In the genomic region with DNA sequence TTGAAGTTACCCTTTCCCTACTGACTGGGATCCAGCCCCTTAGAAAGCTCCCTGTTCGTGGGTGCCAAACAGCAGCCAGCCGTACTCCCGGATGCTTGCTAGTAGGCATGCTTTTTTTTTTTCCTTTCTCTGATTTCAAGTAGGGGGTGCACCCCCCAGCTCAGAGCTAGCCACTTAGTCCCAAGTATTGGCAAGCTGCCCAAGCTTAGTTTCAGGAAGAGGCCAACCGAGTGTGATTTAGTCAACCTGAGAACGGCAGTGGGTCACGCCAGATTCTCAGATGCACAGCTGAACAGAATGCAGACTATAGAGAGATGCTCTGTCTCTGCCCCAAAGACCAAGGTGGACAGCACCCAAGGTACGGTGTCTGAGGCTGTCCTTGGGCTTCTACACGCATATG, we compare ENCODE assay signal across 18 mouse cellular contexts. TPM values are rescaled to one million over a fixed set of nuclear protein-coding genes. Genes with fewer than 3 reads are reported as not detected.
DNase-seq lines count a peak whose midpoint lies in the region; ATAC-seq and TF ChIP-seq lines count a peak whose summit lies in the region.
"Had no signal": no experiment of that assay in that cellular context is flagged by ENCODE, and none has a peak within 500 bp of the region (broad histone marks: within the 10 kb centered on the region; RNA-seq: fewer than 3 reads in every experiment).

No protein-coding gene starts in this region.

- TF ChIP-seq CTCF in hindbrain, postnatal 0 days (IDR thresholded peaks at IDR 0.05; ENCODE audit: low read depth), result no peak
- TF ChIP-seq CTCF in midbrain, postnatal 0 days (IDR thresholded peaks at IDR 0.05), result no peak
- TF ChIP-seq CTCF in heart, adult 2 months (IDR thresholded peaks at IDR 0.05), result no peak

- H3K27ac ChIP-seq in hindbrain, postnatal 0 days, result no peak overlapping the region
- no peak overlapping the region for H3K27ac ChIP-seq in hindbrain, embryonic 13.5 days
- H3K27ac ChIP-seq in midbrain, embryonic 14.5 days (replicated peaks; ENCODE audit: low read depth, low read length), result no peak overlapping the region
- no peak overlapping the region for H3K27ac ChIP-seq in midbrain, postnatal 0 days (ENCODE audit: low read depth, low read length)
- no peak overlapping the region for H3K27ac ChIP-seq in heart, adult 2 months
- H3K27ac ChIP-seq: hindbrain, embryonic 15.5 days; limb, embryonic 15.5 days had no signal

- no peak for TF ChIP-seq POLR2A in heart, adult 2 months (IDR thresholded peaks at IDR 0.05; ENCODE audit: insufficient read depth, low read depth, low read length)

- no peak overlapping the region for H3K4me3 ChIP-seq in hindbrain, postnatal 0 days (ENCODE audit: low read length)
- no peak overlapping the region for H3K4me3 ChIP-seq in hindbrain, embryonic 13.5 days
- H3K4me3 ChIP-seq in midbrain, embryonic 14.5 days (replicated peaks; ENCODE audit: low read depth, low read length), result no peak overlapping the region
- no peak overlapping the region for H3K4me3 ChIP-seq in midbrain, postnatal 0 days (ENCODE audit: low read depth, low read length)
- no peak overlapping the region for H3K4me3 ChIP-seq in heart, adult 2 months
- H3K4me3 ChIP-seq: hindbrain, embryonic 15.5 days; limb, embryonic 15.5 days had no signal

- no peak overlapping the region for H3K4me2 ChIP-seq in hindbrain, postnatal 0 days (ENCODE audit: low read depth, low read length)
- no peak overlapping the region for H3K4me2 ChIP-seq in hindbrain, embryonic 13.5 days
- H3K4me2 ChIP-seq in midbrain, embryonic 14.5 days (ENCODE audit: low read length), result no peak overlapping the region
- no peak overlapping the region for H3K4me2 ChIP-seq in midbrain, postnatal 0 days (ENCODE audit: low read depth, low read length, poor library complexity, severe bottlenecking)
- H3K4me2 ChIP-seq: hindbrain, embryonic 15.5 days; limb, embryonic 15.5 days; midbrain, embryonic 11.5 days had no signal

- H3K27me3 ChIP-seq in hindbrain, postnatal 0 days (ENCODE audit: insufficient read depth, low read length), result no peaks in the 10 kb centered on the region
- no peaks in the 10 kb centered on the region for H3K27me3 ChIP-seq in hindbrain, embryonic 13.5 days
- H3K27me3 ChIP-seq in midbrain, embryonic 14.5 days (ENCODE audit: control insufficient read depth, insufficient read depth, low read length), result no peaks in the 10 kb centered on the region
- no peaks in the 10 kb centered on the region for H3K27me3 ChIP-seq in midbrain, postnatal 0 days (ENCODE audit: insufficient read depth, low read length)
- no peaks in the 10 kb centered on the region for H3K27me3 ChIP-seq in heart, adult 2 months (ENCODE audit: control insufficient read depth, insufficient read depth, low read length)
- H3K27me3 ChIP-seq: hindbrain, embryonic 15.5 days; limb, embryonic 15.5 days had no signal

- H3K4me1 ChIP-seq in hindbrain, postnatal 0 days (ENCODE audit: insufficient read depth, low read length), result 0 out of 2 replicates have a peak, but pooled peaks cover 7% of the 10 kb centered on the region
- H3K4me1 ChIP-seq in hindbrain, embryonic 13.5 days (replicated peaks), result peaks cover 9% of the 10 kb centered on the region; the same call in 1 of the 2 replicates
- H3K4me1 ChIP-seq in midbrain, embryonic 14.5 days (ENCODE audit: control insufficient read depth, insufficient read depth, low read length), result no peaks in the 10 kb centered on the region
- H3K4me1 ChIP-seq in midbrain, postnatal 0 days (ENCODE audit: insufficient read depth, low read length), result no peaks in the 10 kb centered on the region
- H3K4me1 ChIP-seq in heart, adult 2 months (ENCODE audit: control insufficient read depth, insufficient read depth, low read length), result no peaks in the 10 kb centered on the region

- no peaks in the 10 kb centered on the region for H3K79me2 ChIP-seq in heart, adult 2 months (replicated peaks; ENCODE audit: control insufficient read depth, insufficient read depth, low read length)

- H3K9ac ChIP-seq in hindbrain, postnatal 0 days (replicated peaks; ENCODE audit: low read length), result no peak overlapping the region
- no peak overlapping the region for H3K9ac ChIP-seq in hindbrain, embryonic 13.5 days
- no peak overlapping the region for H3K9ac ChIP-seq in midbrain, embryonic 14.5 days (replicated peaks; ENCODE audit: low read length)
- H3K9ac ChIP-seq in midbrain, postnatal 0 days (replicated peaks; ENCODE audit: low read length, poor library complexity, severe bottlenecking), result no peak overlapping the region
- H3K9ac ChIP-seq in heart, adult 2 months (ENCODE audit: low read depth, low read length), result no peak overlapping the region
- H3K9ac ChIP-seq: hindbrain, embryonic 15.5 days; limb, embryonic 15.5 days; liver, postnatal 0 days had no signal

- peak; percentile 15 for DNase-seq in hindbrain, postnatal 0 days (ENCODE audit: low spot score)
- peak; percentile 33 for DNase-seq in midbrain, embryonic 14.5 days
- DNase-seq in midbrain, postnatal 0 days (ENCODE audit: low spot score), result no peak
- DNase-seq in kidney, postnatal 36 days, result peak; percentile 9 to 29
- DNase-seq in lung, postnatal 4 days, result peak; percentile 27 to 30
- no peak for DNase-seq in heart, adult 2 months
- DNase-seq in thymus, postnatal 25 days, result no peak
- DNase-seq: adrenal gland, adult 2 months; B cell, adult 2 months; cerebellum, adult 2 months; gastrocnemius, postnatal 14 days; heart, postnatal 10 days; liver, postnatal 0 days; right cerebral cortex, postnatal 14 days had no signal

- intact Hi-C loops in heart, adult 2 months (cut with DNase I), result no loop called here

- no peaks in the 10 kb centered on the region for H3K36me3 ChIP-seq in hindbrain, postnatal 0 days (ENCODE audit: insufficient read depth, low read length)
- H3K36me3 ChIP-seq in hindbrain, embryonic 13.5 days, result peaks cover 24% of the 10 kb centered on the region
- peaks cover 6% of the 10 kb centered on the region; the same call in 1 of the 2 replicates for H3K36me3 ChIP-seq in midbrain, embryonic 14.5 days (ENCODE audit: control insufficient read depth, insufficient read depth, low read length)
- H3K36me3 ChIP-seq in midbrain, postnatal 0 days (ENCODE audit: insufficient read depth, low read length), result peaks cover 19% of the 10 kb centered on the region
- H3K36me3 ChIP-seq in heart, adult 2 months (ENCODE audit: control insufficient read depth, insufficient read depth, low read length), result no peaks in the 10 kb centered on the region
- H3K36me3 ChIP-seq: limb, embryonic 15.5 days had no signal

- H3K9me3 ChIP-seq in hindbrain, postnatal 0 days (ENCODE audit: low read length), result no peaks in the 10 kb centered on the region
- H3K9me3 ChIP-seq in hindbrain, embryonic 13.5 days, result no peaks in the 10 kb centered on the region
- H3K9me3 ChIP-seq in midbrain, embryonic 14.5 days (ENCODE audit: control insufficient read depth, low read length), result no peaks in the 10 kb centered on the region
- no peaks in the 10 kb centered on the region for H3K9me3 ChIP-seq in midbrain, postnatal 0 days (ENCODE audit: low read length)
- H3K9me3 ChIP-seq: hindbrain, embryonic 15.5 days; limb, embryonic 15.5 days had no signal

- no peak for TF ChIP-seq EP300 in heart, adult 2 months (IDR thresholded peaks at IDR 0.05; ENCODE audit: insufficient read depth, low read depth, low read length)

- 45% methylated on average over 8 of the region's 8 CpGs for WGBS in hindbrain, postnatal 0 days
- 69% methylated on average over 8 of the region's 8 CpGs for WGBS in hindbrain, embryonic 13.5 days
- WGBS in midbrain, embryonic 14.5 days, result 69% methylated on average over 8 of the region's 8 CpGs
- whole genome bisulfite sequencing in midbrain, postnatal 0 days, result 65% methylated on average over 8 of the region's 8 CpGs
- 48% methylated on average over 8 of the region's 8 CpGs for WGBS in heart, adult 2 months

- ATAC-seq in hindbrain, postnatal 0 days, result no peak
- no peak for ATAC-seq in hindbrain, embryonic 13.5 days (ENCODE audit: low FRiP score)
- ATAC-seq in midbrain, embryonic 14.5 days (ENCODE audit: low FRiP score, low TSS enrichment), result no peak
- ATAC-seq in midbrain, postnatal 0 days (ENCODE audit: low FRiP score), result no peak

RNA-seq across cellular contexts. Expression of gene Ntpcr, which starts 21.1 kb away (rescaled TPM):
- total RNA-seq in hindbrain, postnatal 0 days (2014; rRNA removed), result 24.9 and 37.1 TPM in 2 replicates
- polyA plus RNA-seq in hindbrain, postnatal 0 days (2015; fragmentation: Nextera tagmentation; extraction: Ambion mirVana), result 35.1 and 35.2 TPM in 2 replicates
- polyA plus RNA-seq in hindbrain, embryonic 13.5 days (2015; fragmentation: Nextera tagmentation; extraction: Ambion mirVana), result 32.3 and 33.8 TPM in 2 replicates
- 29.3 and 35.2 TPM in 2 replicates for polyA plus RNA-seq in midbrain, embryonic 14.5 days (2014; fragmentation: Nextera tagmentation; extraction: Ambion mirVana)
- total RNA-seq in midbrain, postnatal 0 days (2014; rRNA removed), result 23.5 and 24.1 TPM in 2 replicates
- 32.2 and 35.2 TPM in 2 replicates for polyA plus RNA-seq in midbrain, postnatal 0 days (2015; fragmentation: Nextera tagmentation; extraction: Ambion mirVana)
- total RNA-seq in heart, adult 2 months (2021), result 10 to 100 TPM; 12.3 to 13.9 TPM
- 20.8 TPM in 2 replicates for polyA plus RNA-seq in heart, adult 2 months (2012; rRNA removed)

Comparison
In these comparisons a context has a peak if more than half of its experiments do, and no peak if none do; other contexts are left out.
1. DNase-seq: peak in hindbrain, postnatal 0 days (single experiment), midbrain, embryonic 14.5 days (single experiment), kidney, postnatal 36 days (2 of 2) and lung, postnatal 4 days (2 of 2); none in midbrain, postnatal 0 days (single experiment), heart, adult 2 months (0 of 2) and thymus, postnatal 25 days (single experiment).